Mouse (Mus musculus) embryonic facial prominence, embryonic 10.5 days (tissue): ENCODE data around the gene Phc3. TPM values are rescaled to one million over a fixed set of nuclear protein-coding genes. Genes with fewer than 3 reads are reported as not detected.

Experiments used
- DNase-seq: peaks from one replicate; pipeline ENCODE4 v3.0.0-alpha.2; 2017; ENCODE audit warnings: low spot score
- H3K27ac ChIP-seq: fragments of 300-500 bp; sonication (generic); replicated peaks from 2 replicates; pipeline ENCODE4 v1.5.1; 2016; ENCODE audit warnings: mild to moderate bottlenecking
- H3K27me3 ChIP-seq: fragments of 300-500 bp; sonication (generic); replicated peaks from 2 replicates; pipeline ENCODE4 v1.6.1; 2016; ENCODE audit warnings: low read depth, mild to moderate bottlenecking; ENCODE audit not compliant: poor library complexity, severe bottlenecking
- H3K36me3 ChIP-seq: fragments of 300-500 bp; sonication (generic); replicated peaks from 2 replicates; pipeline ENCODE4 v1.6.1; 2016; ENCODE audit warnings: mild to moderate bottlenecking, moderate library complexity
- H3K4me1 ChIP-seq: fragments of 300-500 bp; sonication (generic); 2 replicates; pipeline ENCODE4 v1.6.1; 2016
- H3K4me3 ChIP-seq: fragments of 300-500 bp; sonication (generic); 2 replicates; pipeline ENCODE4 v1.5.1; 2016; ENCODE audit warnings: mild to moderate bottlenecking, moderate library complexity
- H3K9me3 ChIP-seq: fragments of 300-500 bp; sonication (generic); 2 replicates; pipeline ENCODE4 v1.6.1; 2016; ENCODE audit warnings: mild to moderate bottlenecking
- whole genome bisulfite sequencing: fragments of 180-500 bp; shearing (Covaris S2); methylation state at CpG from one replicate; pipeline ENCODE4 v1.1.7; 2016; 5-methylcytosine and 5-hydroxymethylcytosine counted together
- polyA plus RNA-seq: library from polyadenylated mRNA; unstranded; fragments of >200 nt; fragmentation: Nextera tagmentation; extraction: Ambion mirVana; gene quantifications from 2 replicates; pipeline ENCODE4 v1.2.1, GENCODE M21; 2016

Phc3 gene
- polyA plus RNA-seq, 1 experiment from 2014 or later = 4.8 TPM

GRCm38 (mm10) chr3:30853596-30853995, 115.6 kb downstream of the Phc3 start:
- peaks cover 11% of the 10 kb centered on the region for H3K4me1 ChIP-seq
- H3K27ac ChIP-seq = no peak overlapping the region
- H3K4me3 ChIP-seq = no peak overlapping the region
- DNase-seq = no peak
- H3K36me3 ChIP-seq = no peaks in the 10 kb centered on the region
- H3K27me3 ChIP-seq = peaks cover 55% of the 10 kb centered on the region
- WGBS = 92% methylated on average over 5 of the region's 5 CpGs
- no peaks in the 10 kb centered on the region for H3K9me3 ChIP-seq

- Histone ChIP-seq H3K4me3 (no peak overlapping the region), H3K27me3 (peaks cover 42% of the 10 kb centered on the region), H3K36me3 (no peaks in the 10 kb centered on the region), H3K4me1 (peaks cover 11% of the 10 kb centered on the region), H3K27ac (no peak overlapping the region), H3K9me3 (no peaks in the 10 kb centered on the region)
- no peak for DNase-seq
- WGBS = 83% methylated on average over 5 of the region's 6 CpGs
Observed at GRCm38 (mm10) chr3:30851422-30851821, 117.8 kb downstream of the Phc3 start.

Other genes starting within 250 kb of the Phc3 start
- gene Samd7, start 223.1 kb downstream of the Phc3 start, polyA plus RNA-seq = not detected in 2 replicates
- 44.8 and 58.1 TPM in 2 replicates for gene Sec62, start 176.5 kb downstream of the Phc3 start, polyA plus RNA-seq
- 1.2 and 1.6 TPM in 2 replicates for gene Gpr160, start 113.5 kb downstream of the Phc3 start, polyA plus RNA-seq
- gene Prkci, start 26.3 kb upstream of the Phc3 start, polyA plus RNA-seq = 43.5 TPM in 2 replicates
- gene Skil, start 125.6 kb upstream of the Phc3 start, polyA plus RNA-seq = 32.5 and 33.6 TPM in 2 replicates
- 11.2 and 19.4 TPM in 2 replicates for gene Cldn11, start 180.5 kb upstream of the Phc3 start, polyA plus RNA-seq